Mouse (Mus musculus): ENCODE data around the gene Cabp4.

DNA sequence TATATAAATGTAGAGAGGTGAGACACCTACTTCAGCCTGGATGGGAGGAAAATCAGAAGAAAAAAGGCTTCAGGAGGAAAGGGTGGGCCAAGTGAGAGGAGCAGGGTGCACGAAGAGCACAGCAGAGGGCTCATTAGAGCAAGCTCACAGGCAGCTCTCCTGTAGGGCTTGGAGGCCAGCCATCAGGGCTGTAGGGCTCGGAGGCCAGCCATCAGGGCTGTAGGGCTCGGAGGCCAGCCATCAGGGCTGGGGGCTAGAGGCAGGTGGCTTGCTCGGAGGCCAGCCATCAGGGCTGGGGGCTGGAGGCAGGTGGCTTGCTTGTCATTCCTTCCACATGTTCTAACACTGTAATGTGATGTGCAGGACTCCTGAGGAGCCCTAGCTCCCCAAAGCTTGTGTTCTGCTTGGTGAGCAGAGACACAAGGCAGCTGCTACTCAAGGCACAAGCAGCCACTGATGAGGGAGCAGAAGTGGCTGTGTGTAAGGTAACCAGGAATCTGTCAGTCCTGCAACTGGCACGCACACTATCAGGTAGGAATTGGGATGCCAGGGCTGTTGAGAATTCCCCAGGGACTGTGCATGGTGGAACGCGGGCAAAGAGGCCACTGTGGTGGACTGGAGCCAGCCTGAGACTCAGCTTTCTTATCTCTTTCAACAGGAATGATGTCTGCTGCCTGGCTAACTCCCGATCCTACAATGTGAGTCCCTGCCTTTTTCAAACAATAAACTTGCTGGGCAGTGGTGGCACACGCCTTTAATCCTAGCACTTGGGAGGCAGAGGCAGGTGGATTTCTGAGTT is 23.0 kb upstream of the Cabp4 start:
- TF ChIP-seq CTCF (conservative IDR thresholded peaks at IDR 0.05; ENCODE audit: low read length) (no peak), NANOG (IDR thresholded peaks at IDR 0.05; ENCODE audit: borderline replicate concordance, low read length) (no peak), POU5F1 (IDR thresholded peaks at IDR 0.05; ENCODE audit: borderline replicate concordance, low read length) (no peak)

Data from E14TG2a.4 (cell line).